In the genomic region with DNA sequence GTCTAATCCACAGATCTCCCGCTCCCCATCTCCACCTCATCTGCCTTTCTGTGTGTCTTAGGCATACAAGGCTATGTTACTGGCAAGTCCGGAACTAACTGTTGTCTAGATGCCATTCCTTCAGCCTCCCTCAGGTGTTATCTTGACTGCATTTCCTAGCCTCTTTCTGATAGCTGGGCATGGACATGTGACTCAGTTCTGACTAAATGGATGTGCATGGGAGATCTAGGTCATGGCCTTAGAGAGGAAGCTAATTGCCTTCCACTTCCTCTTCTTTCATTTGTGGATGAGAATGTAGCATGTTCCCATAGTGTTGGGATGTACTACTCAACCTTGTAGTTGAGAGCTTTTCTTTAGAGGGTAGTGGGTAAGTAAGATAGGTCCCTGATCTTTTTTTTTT, we compare ENCODE assay signal across 24 mouse cellular contexts.
DNase-seq lines count a peak whose midpoint lies in the region; ATAC-seq lines count a peak whose summit lies in the region.
"Had no signal": no experiment of that assay in that cellular context is flagged by ENCODE, and none has a peak within 500 bp of the region (broad histone marks: within the 10 kb centered on the region; RNA-seq: fewer than 3 reads in every experiment).

No protein-coding gene starts in this region.

- H3K27me3 ChIP-seq in hindbrain, embryonic 11.5 days (ENCODE audit: control insufficient read depth, insufficient read depth, low read length) = no peaks in the 10 kb centered on the region
- H3K27me3 ChIP-seq: embryonic facial prominence, embryonic 12.5 days; forebrain, embryonic 13.5 days; forebrain, embryonic 15.5 days; Patski had no signal

- peak; percentile 41 for DNase-seq in retina, postnatal 1 day
- no peak for DNase-seq in retina, embryonic 14.5 days (ENCODE audit: low spot score)
- no peak for DNase-seq in hindbrain, embryonic 11.5 days (ENCODE audit: low spot score)
- no peak for DNase-seq in layer of hippocampus, postnatal 25 days (ENCODE audit: extremely low spot score in 1 of 2, low spot score in 1 of 2)
- DNase-seq: adrenal gland, adult 8-10 months; adrenal gland, postnatal 14 days; adrenal gland, postnatal 36 days; cerebellum, adult 11-12 months; cerebellum, adult 2 months; cerebellum, adult 9-10 months; cerebellum, postnatal 14 days; cerebellum, postnatal 36 days; forebrain, postnatal 0 days had no signal

- H3K4me3 ChIP-seq in hindbrain, embryonic 11.5 days (ENCODE audit: low read depth, low read length) = no peak overlapping the region
- H3K4me3 ChIP-seq: embryonic facial prominence, embryonic 10.5 days; embryonic facial prominence, embryonic 12.5 days; forebrain, embryonic 13.5 days; forebrain, embryonic 15.5 days had no signal

- H3K27ac ChIP-seq in hindbrain, embryonic 11.5 days (ENCODE audit: low read depth, low read length) = no peak overlapping the region
- H3K27ac ChIP-seq: embryonic facial prominence, embryonic 10.5 days; embryonic facial prominence, embryonic 12.5 days; forebrain, embryonic 13.5 days; forebrain, embryonic 15.5 days had no signal

- H3K4me2 ChIP-seq in hindbrain, embryonic 11.5 days (replicated peaks; ENCODE audit: low read depth, low read length) = no peak overlapping the region
- H3K4me2 ChIP-seq: embryonic facial prominence, embryonic 12.5 days; forebrain, embryonic 13.5 days; forebrain, embryonic 15.5 days had no signal

- H3K36me3 ChIP-seq in hindbrain, embryonic 11.5 days (ENCODE audit: control insufficient read depth, insufficient read depth, low read length) = no peaks in the 10 kb centered on the region
- H3K36me3 ChIP-seq: embryonic facial prominence, embryonic 10.5 days; embryonic facial prominence, embryonic 12.5 days; forebrain, embryonic 15.5 days; G1E had no signal

- ATAC-seq in common myeloid progenitor, adult 5-6 weeks (replicated peaks; ENCODE audit: low read depth, poor library complexity, severe bottlenecking) = peak; percentile 67
- ATAC-seq in hematopoietic stem cell, adult 5-6 weeks (replicated peaks in 1 of 2; ENCODE audit: insufficient read depth in 1 of 2, low FRiP score in 2 of 2, low TSS enrichment in 1 of 2, low read depth in 1 of 2, poor library complexity in 2 of 2, severe bottlenecking in 2 of 2) = peak; percentile 40 to 55; a peak in 3 of 4 replicates
- ATAC-seq in megakaryocyte progenitor cell, adult 5-6 weeks (replicated peaks; ENCODE audit: poor library complexity) = peak; percentile 69
- no peak for ATAC-seq in hindbrain, embryonic 11.5 days (ENCODE audit: low FRiP score)
- ATAC-seq in inflammation-experienced regulatory T-cells, adult 6 months = no peak
- ATAC-seq: activated CD4-positive, CD25-positive, alpha-beta regulatory T cell, adult 4 months; forebrain, embryonic 13.5 days; forebrain, embryonic 15.5 days; forebrain, postnatal 0 days; Patski had no signal

- H3K9me3 ChIP-seq in hindbrain, embryonic 11.5 days (ENCODE audit: control insufficient read depth, low read length) = no peaks in the 10 kb centered on the region
- H3K9me3 ChIP-seq: embryonic facial prominence, embryonic 10.5 days; embryonic facial prominence, embryonic 12.5 days; forebrain, embryonic 13.5 days; forebrain, embryonic 15.5 days had no signal

- H3K9ac ChIP-seq in hindbrain, embryonic 11.5 days (ENCODE audit: low read depth, low read length) = no peak overlapping the region
- H3K9ac ChIP-seq: embryonic facial prominence, embryonic 12.5 days; forebrain, embryonic 13.5 days; forebrain, embryonic 15.5 days; forebrain, postnatal 0 days had no signal

- 0 out of 2 replicates have a peak, but pooled peaks cover 2% of the 10 kb centered on the region for H3K4me1 ChIP-seq in hindbrain, embryonic 11.5 days (replicated peaks; ENCODE audit: control insufficient read depth, insufficient read depth, low read length)

- WGBS in hindbrain, embryonic 11.5 days = 96% methylated on average over 2 of the region's 2 CpGs

Comparison
In these comparisons a context has a peak if more than half of its experiments do, and no peak if none do; other contexts are left out.
1. ATAC-seq: peak in common myeloid progenitor, adult 5-6 weeks (single experiment), hematopoietic stem cell, adult 5-6 weeks (2 of 2) and megakaryocyte progenitor cell, adult 5-6 weeks (single experiment); none in hindbrain, embryonic 11.5 days (single experiment) and inflammation-experienced regulatory T-cells, adult 6 months (single experiment).